Mouse (Mus musculus) liver, adult 2 months (tissue): ENCODE results near the gene Leng8. TPM values are rescaled to one million over a fixed set of nuclear protein-coding genes. Genes with fewer than 3 reads are reported as not detected.
A peak's percentile ranks its signal among the peaks of the same experiment; 100 is the strongest.

Experiments
- DNase-seq: peaks from one replicate; pipeline ENCODE4 v3.0.0-alpha.2; 2011; ENCODE audit warnings: low read depth, low spot score; ENCODE audit errors: extremely low read depth
- H3K27ac ChIP-seq: fragments of 200-500 bp; replicated peaks from 2 replicates; pipeline ENCODE4 v1.5.1; 2012; ENCODE audit warnings: low read depth, mild to moderate bottlenecking, control low read depth, inconsistent platforms, low read length; ENCODE audit not compliant: insufficient read depth
- H3K27me3 ChIP-seq: fragments of 200-500 bp; 2 replicates; pipeline ENCODE4 v1.6.1; 2012; ENCODE audit warnings: mild to moderate bottlenecking, moderate library complexity, low read length, inconsistent platforms; ENCODE audit not compliant: control insufficient read depth, insufficient read depth
- H3K36me3 ChIP-seq: fragments of 200-500 bp; 2 replicates; pipeline ENCODE4 v1.6.1; 2012; ENCODE audit warnings: low read length, inconsistent platforms; ENCODE audit not compliant: control insufficient read depth, insufficient read depth
- H3K4me1 ChIP-seq: fragments of 200-500 bp; 2 replicates; pipeline ENCODE4 v1.6.1; 2011; ENCODE audit warnings: low read length; ENCODE audit not compliant: control insufficient read depth, insufficient read depth
- H3K4me3 ChIP-seq: fragments of 200-500 bp; 2 replicates; pipeline ENCODE4 v1.5.1; 2011; ENCODE audit warnings: low read depth, mild to moderate bottlenecking, control low read depth, low read length, moderate library complexity; ENCODE audit not compliant: insufficient read depth
- H3K79me2 ChIP-seq: fragments of 200-500 bp; 2 replicates; pipeline ENCODE4 v1.6.1; 2012; ENCODE audit warnings: inconsistent platforms, mild to moderate bottlenecking, low read length, moderate library complexity; ENCODE audit not compliant: control insufficient read depth, insufficient read depth
- H3K9ac ChIP-seq: fragments of 200-500 bp; 2 replicates; pipeline ENCODE4 v1.6.1; 2012; ENCODE audit warnings: low read depth, mild to moderate bottlenecking, control low read depth, inconsistent platforms, low read length
- CTCF ChIP-seq: fragments of 200-500 bp; IDR thresholded peaks from 2 replicates; pipeline ENCODE4 v1.5.1; 2011; ENCODE audit warnings: low read depth, low read length, control low read depth
- POLR2A ChIP-seq: fragments of 200-500 bp; IDR thresholded peaks from 2 replicates; pipeline ENCODE4 v1.6.1; 2011; ENCODE audit warnings: low read length, control low read depth; ENCODE audit not compliant: insufficient read depth; ENCODE audit errors: extremely low read depth
- WGBS: fragments of 180-500 bp; shearing (Covaris S2); methylation state at CpG from one replicate; pipeline ENCODE4 v1.1.7; 2018; 5-methylcytosine and 5-hydroxymethylcytosine counted together
- polyA plus RNA-seq: library from polyadenylated mRNA; depleted of rRNA; stranded (reverse); fragments of >200 nt; gene quantifications from 2 replicates; pipeline ENCODE4 v1.2.3, GENCODE M21; 2012
- total RNA-seq: library from RNA; depleted of rRNA; stranded (reverse); fragments of >200 nt; gene quantifications from 2 replicates; pipeline ENCODE4 v1.2.3, GENCODE M21; 2014

Gene Leng8
- total and polyA plus RNA-seq, 2 experiments, result 36.1 to 148 TPM

- peak overlapping the region; percentile 89 for H3K9ac ChIP-seq
- TF ChIP-seq CTCF, result no peak
- TF ChIP-seq POLR2A, result no peak
- WGBS, result 45% methylated on average over 3 of the region's 3 CpGs
- H3K4me1 ChIP-seq, result peaks cover 9% of the 10 kb centered on the region
- H3K27ac ChIP-seq, result peak overlapping the region; percentile 47; the same call in 1 of the 2 replicates
- H3K4me3 ChIP-seq, result peak overlapping the region; percentile 82
- peaks cover 18% of the 10 kb centered on the region; the same call in 1 of the 2 replicates for H3K79me2 ChIP-seq
- H3K27me3 ChIP-seq, result no peaks in the 10 kb centered on the region
- peaks cover 32% of the 10 kb centered on the region for H3K36me3 ChIP-seq
- DNase-seq, result no peak
These were observed 907 bp downstream of the Leng8 start for GRCm38 (mm10) chr7:4137746-4138145.

- Histone ChIP-seq H3K9ac (no peak overlapping the region; the same call in 1 of the 2 replicates), H3K4me1 (peaks cover 9% of the 10 kb centered on the region), H3K27ac (no peak overlapping the region), H3K79me2 (peaks cover 18% of the 10 kb centered on the region; the same call in 1 of the 2 replicates), H3K36me3 (peaks cover 34% of the 10 kb centered on the region), H3K27me3 (no peaks in the 10 kb centered on the region), H3K4me3 (no peak overlapping the region)
- no peak for TF ChIP-seq CTCF
- TF ChIP-seq POLR2A, result no peak
- DNase-seq, result no peak
- WGBS, result 71% methylated on average over 2 of the region's 2 CpGs
These were observed 1.3 kb downstream of the Leng8 start for GRCm38 (mm10) chr7:4138181-4138580.

- DNase-seq, result no peak
- no peak overlapping the region for H3K4me3 ChIP-seq
These were observed 1.8 kb downstream of the Leng8 start for GRCm38 (mm10) chr7:4138671-4139070.

GRCm38 (mm10) chr7:4139391-4139790 is 2.6 kb downstream of the Leng8 start:
- Histone ChIP-seq H3K79me2 (peaks cover 18% of the 10 kb centered on the region; the same call in 1 of the 2 replicates), H3K4me1 (peaks cover 9% of the 10 kb centered on the region), H3K27me3 (no peaks in the 10 kb centered on the region), H3K27ac (no peak overlapping the region), H3K4me3 (no peak overlapping the region), H3K9ac (no peak overlapping the region), H3K36me3 (peaks cover 42% of the 10 kb centered on the region)
- DNase-seq, result no peak
- TF ChIP-seq CTCF (no peak), POLR2A (no peak)
- 90% methylated on average over 5 of the region's 5 CpGs for WGBS

More at GRCm38 (mm10) chr7:4138671-4139070, 1.8 kb downstream of the Leng8 start:
- 89% methylated on average over 7 of the region's 7 CpGs for WGBS
- H3K27ac ChIP-seq, result no peak overlapping the region
- H3K9ac ChIP-seq, result no peak overlapping the region
- TF ChIP-seq POLR2A, result no peak
- TF ChIP-seq CTCF, result no peak
- H3K36me3 ChIP-seq, result peaks cover 36% of the 10 kb centered on the region
- no peaks in the 10 kb centered on the region for H3K27me3 ChIP-seq
- peaks cover 9% of the 10 kb centered on the region for H3K4me1 ChIP-seq
- peaks cover 18% of the 10 kb centered on the region; the same call in 1 of the 2 replicates for H3K79me2 ChIP-seq

GRCm38 (mm10) chr7:4141648-4142325 is 4.9 kb downstream of the Leng8 start:
- no peak for DNase-seq
- H3K4me3 ChIP-seq, result no peak overlapping the region
- peaks cover 18% of the 10 kb centered on the region; the same call in 1 of the 2 replicates for H3K79me2 ChIP-seq
- peaks cover 5% of the 10 kb centered on the region; the same call in 1 of the 2 replicates for H3K4me1 ChIP-seq
- H3K27ac ChIP-seq, result no peak overlapping the region
- no peak for TF ChIP-seq CTCF
- TF ChIP-seq POLR2A, result no peak
- 91% methylated on average over 6 of the region's 6 CpGs for WGBS
- H3K36me3 ChIP-seq, result peaks cover 49% of the 10 kb centered on the region
- no peak overlapping the region for H3K9ac ChIP-seq
- H3K27me3 ChIP-seq, result no peaks in the 10 kb centered on the region

GRCm38 (mm10) chr7:4142796-4143445 is 6.1 kb downstream of the Leng8 start:
- 96% methylated on average over 10 of the region's 10 CpGs for WGBS
- H3K9ac ChIP-seq, result no peak overlapping the region
- peaks cover 11% of the 10 kb centered on the region; the same call in 1 of the 2 replicates for H3K79me2 ChIP-seq
- no peak overlapping the region for H3K4me3 ChIP-seq
- H3K36me3 ChIP-seq, result peaks cover 52% of the 10 kb centered on the region
- no peak for DNase-seq
- TF ChIP-seq CTCF (no peak), POLR2A (no peak)
- H3K4me1 ChIP-seq, result peaks cover 4% of the 10 kb centered on the region; the same call in 1 of the 2 replicates
- no peaks in the 10 kb centered on the region for H3K27me3 ChIP-seq
- no peak overlapping the region for H3K27ac ChIP-seq
